Mouse (Mus musculus): Measurements from ENCODE around the gene Eif3g. TPM values are rescaled to one million over a fixed set of nuclear protein-coding genes. Genes with fewer than 3 reads are reported as not detected.

Eif3g gene
- polyA plus RNA-seq, 1 experiment from 2014 or later, result 293 TPM

DNA sequence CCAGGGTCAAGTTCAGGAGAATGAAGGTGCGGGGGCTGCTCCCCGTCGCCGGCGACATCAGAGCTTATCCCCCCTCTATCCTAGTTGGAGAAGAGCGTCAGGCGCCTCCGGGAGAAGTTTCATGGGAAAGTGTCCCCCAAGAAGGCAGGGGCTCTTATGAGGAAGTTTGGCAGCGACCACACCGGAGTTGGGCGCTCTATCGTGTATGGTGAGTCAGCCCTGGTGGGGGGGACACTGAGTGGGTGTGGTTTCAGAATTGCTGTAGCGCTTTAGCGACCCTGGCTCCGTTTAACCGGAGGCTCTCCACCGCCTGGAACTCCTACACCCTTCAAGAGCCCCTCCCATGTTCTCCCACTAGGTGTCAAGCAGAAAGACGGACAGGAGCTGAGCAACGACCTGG lies 29.2 kb downstream of the Eif3g start:
- no peaks in the 10 kb centered on the region for H3K36me3 ChIP-seq (ENCODE audit: control insufficient read depth, insufficient read depth, low read length)
- H3K27ac ChIP-seq (ENCODE audit: low read length), result no peak overlapping the region
- H3K9me3 ChIP-seq (replicated peaks; ENCODE audit: control insufficient read depth, low read length), result no peaks in the 10 kb centered on the region
- H3K9ac ChIP-seq (ENCODE audit: low read length), result peak overlapping the region; percentile 79
- H3K4me1 ChIP-seq (ENCODE audit: control insufficient read depth, insufficient read depth, low read length), result no peaks in the 10 kb centered on the region; the same call in 1 of the 2 replicates
- H3K4me3 ChIP-seq (replicated peaks; ENCODE audit: low read length), result peak overlapping the region; percentile 65
- peak overlapping the region; percentile 76 for H3K4me2 ChIP-seq (ENCODE audit: low read depth, low read length)
- WGBS, result 4% methylated on average over 19 of the region's 19 CpGs
- no peak for ATAC-seq (ENCODE audit: insufficient read depth, low FRiP score)
- H3K27me3 ChIP-seq (ENCODE audit: control insufficient read depth, insufficient read depth, low read length), result peaks cover 10% of the 10 kb centered on the region; the same call in 1 of the 2 replicates

GRCm38 (mm10) chr9:20868448-20869001 lies 29.9 kb downstream of the Eif3g start, which contains the start of gene A230050P20Rik:
Gene A230050P20Rik (plus strand): TSS chr9:20868642.
- H3K9ac ChIP-seq (ENCODE audit: low read length), result peak within 1 kb of the TSS; percentile 79
- 8% methylated on average over 51 of the region's 53 CpGs for WGBS
- H3K27ac ChIP-seq (ENCODE audit: low read length), result no peak within 1 kb of the TSS
- H3K4me2 ChIP-seq (ENCODE audit: low read depth, low read length), result peak within 1 kb of the TSS; percentile 76
- H3K4me1 ChIP-seq (ENCODE audit: control insufficient read depth, insufficient read depth, low read length), result no peaks in the 10 kb centered on the region; the same call in 1 of the 2 replicates
- H3K27me3 ChIP-seq (ENCODE audit: control insufficient read depth, insufficient read depth, low read length), result peaks cover 10% of the 10 kb centered on the region; the same call in 1 of the 2 replicates
- peak within 1 kb of the TSS; percentile 65 for H3K4me3 ChIP-seq (replicated peaks; ENCODE audit: low read length)
- H3K36me3 ChIP-seq (ENCODE audit: control insufficient read depth, insufficient read depth, low read length), result no peaks in the 10 kb centered on the region
- no peaks in the 10 kb centered on the region for H3K9me3 ChIP-seq (replicated peaks; ENCODE audit: control insufficient read depth, low read length)
- ATAC-seq (ENCODE audit: insufficient read depth, low FRiP score), result peak; percentile 66; the same call in 1 of the 2 replicates

GRCm38 (mm10) chr9:20866879-20867278 lies 31.5 kb downstream of the Eif3g start:
- Histone ChIP-seq H3K27ac (ENCODE audit: low read length) (no peak overlapping the region), H3K36me3 (ENCODE audit: control insufficient read depth, insufficient read depth, low read length) (no peaks in the 10 kb centered on the region), H3K9me3 (replicated peaks; ENCODE audit: control insufficient read depth, low read length) (no peaks in the 10 kb centered on the region), H3K4me2 (ENCODE audit: low read depth, low read length) (no peak overlapping the region), H3K27me3 (ENCODE audit: control insufficient read depth, insufficient read depth, low read length) (peaks cover 10% of the 10 kb centered on the region; the same call in 1 of the 2 replicates), H3K4me3 (replicated peaks; ENCODE audit: low read length) (no peak overlapping the region), H3K4me1 (ENCODE audit: control insufficient read depth, insufficient read depth, low read length) (no peaks in the 10 kb centered on the region; the same call in 1 of the 2 replicates), H3K9ac (ENCODE audit: low read length) (no peak overlapping the region)
- ATAC-seq (ENCODE audit: insufficient read depth, low FRiP score), result no peak
- WGBS, result 66% methylated on average over 3 of the region's 3 CpGs

DNA sequence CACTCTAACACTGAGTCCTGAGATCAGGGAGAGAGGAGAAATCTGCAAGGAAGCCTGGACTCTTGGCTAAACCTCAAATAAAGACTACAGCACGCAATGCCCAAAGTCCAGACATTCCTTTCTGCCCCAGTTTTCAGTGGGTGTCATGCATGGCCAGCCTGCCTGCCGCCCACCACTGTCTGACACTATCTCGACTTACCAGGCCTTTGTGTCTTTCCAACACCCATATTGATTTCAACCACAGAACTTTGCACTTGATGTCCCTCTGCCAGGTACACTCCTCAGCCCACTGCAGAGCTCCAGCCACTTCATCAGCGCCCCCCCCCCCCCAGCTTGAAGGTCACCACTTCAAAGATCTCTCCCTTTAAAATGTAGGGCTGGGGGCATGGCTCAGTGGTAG lies 36.2 kb downstream of the Eif3g start:
- ATAC-seq (ENCODE audit: insufficient read depth, low FRiP score), result no peak
- H3K36me3 ChIP-seq (ENCODE audit: control insufficient read depth, insufficient read depth, low read length), result no peaks in the 10 kb centered on the region
- H3K4me2 ChIP-seq (ENCODE audit: low read depth, low read length), result no peak overlapping the region
- no peaks in the 10 kb centered on the region for H3K9me3 ChIP-seq (replicated peaks; ENCODE audit: control insufficient read depth, low read length)
- H3K9ac ChIP-seq (ENCODE audit: low read length), result no peak overlapping the region
- no peaks in the 10 kb centered on the region for H3K27me3 ChIP-seq (ENCODE audit: control insufficient read depth, insufficient read depth, low read length)
- no peak overlapping the region for H3K4me3 ChIP-seq (replicated peaks; ENCODE audit: low read length)
- WGBS, result 55% methylated on average over 4 of the region's 4 CpGs
- H3K27ac ChIP-seq (ENCODE audit: low read length), result no peak overlapping the region
- no peaks in the 10 kb centered on the region for H3K4me1 ChIP-seq (ENCODE audit: control insufficient read depth, insufficient read depth, low read length)

DNA sequence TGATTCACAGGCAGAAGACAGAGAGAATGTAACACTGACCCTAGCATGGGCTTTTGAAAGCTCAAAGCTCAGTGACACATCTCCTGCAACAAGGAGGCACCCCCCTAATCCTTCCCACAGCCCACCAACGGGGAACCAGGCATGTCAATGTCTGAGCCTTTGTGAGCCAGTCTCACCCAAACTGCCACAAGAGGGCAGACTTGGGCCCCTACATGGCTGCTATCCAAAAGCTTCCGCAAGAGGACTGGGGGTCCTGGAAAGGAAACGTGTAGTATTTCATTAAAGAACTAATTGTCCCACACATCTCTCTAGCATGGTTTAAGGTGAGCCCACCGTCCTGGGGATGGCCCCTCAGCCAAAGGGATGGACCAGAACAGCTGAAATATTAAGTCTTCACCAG lies 36.6 kb downstream of the Eif3g start:
- no peak overlapping the region for H3K4me2 ChIP-seq (ENCODE audit: low read depth, low read length)
- WGBS, result 9% methylated on average over 4 of the region's 4 CpGs
- H3K9ac ChIP-seq (ENCODE audit: low read length), result no peak overlapping the region
- H3K4me1 ChIP-seq (ENCODE audit: control insufficient read depth, insufficient read depth, low read length), result no peaks in the 10 kb centered on the region
- H3K4me3 ChIP-seq (replicated peaks; ENCODE audit: low read length), result no peak overlapping the region
- no peak for ATAC-seq (ENCODE audit: insufficient read depth, low FRiP score)
- H3K9me3 ChIP-seq (replicated peaks; ENCODE audit: control insufficient read depth, low read length), result no peaks in the 10 kb centered on the region
- no peaks in the 10 kb centered on the region for H3K36me3 ChIP-seq (ENCODE audit: control insufficient read depth, insufficient read depth, low read length)
- H3K27ac ChIP-seq (ENCODE audit: low read length), result no peak overlapping the region
- no peaks in the 10 kb centered on the region for H3K27me3 ChIP-seq (ENCODE audit: control insufficient read depth, insufficient read depth, low read length)

- Histone ChIP-seq H3K9ac (ENCODE audit: low read length) (no peak overlapping the region), H3K36me3 (ENCODE audit: control insufficient read depth, insufficient read depth, low read length) (no peaks in the 10 kb centered on the region), H3K4me1 (ENCODE audit: control insufficient read depth, insufficient read depth, low read length) (no peaks in the 10 kb centered on the region), H3K9me3 (replicated peaks; ENCODE audit: control insufficient read depth, low read length) (no peaks in the 10 kb centered on the region), H3K27me3 (ENCODE audit: control insufficient read depth, insufficient read depth, low read length) (no peaks in the 10 kb centered on the region), H3K4me3 (replicated peaks; ENCODE audit: low read length) (no peak overlapping the region), H3K4me2 (ENCODE audit: low read depth, low read length) (no peak overlapping the region), H3K27ac (ENCODE audit: low read length) (no peak overlapping the region)
- 45% methylated on average over 6 of the region's 6 CpGs for WGBS
- no peak for ATAC-seq (ENCODE audit: insufficient read depth, low FRiP score)
Observed at GRCm38 (mm10) chr9:20859926-20860325, 38.5 kb downstream of the Eif3g start.

GRCm38 (mm10) chr9:20857131-20857530 lies 41.3 kb downstream of the Eif3g start:
- Histone ChIP-seq H3K36me3 (ENCODE audit: control insufficient read depth, insufficient read depth, low read length) (no peaks in the 10 kb centered on the region), H3K4me1 (ENCODE audit: control insufficient read depth, insufficient read depth, low read length) (no peaks in the 10 kb centered on the region), H3K4me3 (replicated peaks; ENCODE audit: low read length) (no peak overlapping the region), H3K9ac (ENCODE audit: low read length) (no peak overlapping the region), H3K9me3 (replicated peaks; ENCODE audit: control insufficient read depth, low read length) (no peaks in the 10 kb centered on the region), H3K27me3 (ENCODE audit: control insufficient read depth, insufficient read depth, low read length) (no peaks in the 10 kb centered on the region), H3K4me2 (ENCODE audit: low read depth, low read length) (no peak overlapping the region), H3K27ac (ENCODE audit: low read length) (no peak overlapping the region)
- 0 out of 2 replicates have a peak, but pooled peaks have one; percentile 17 for ATAC-seq (ENCODE audit: insufficient read depth, low FRiP score)
- WGBS, result 11% methylated on average over 6 of the region's 6 CpGs

GRCm38 (mm10) chr9:20850179-20850578 lies 48.2 kb downstream of the Eif3g start:
- no peak overlapping the region for H3K4me2 ChIP-seq (ENCODE audit: low read depth, low read length)
- no peak overlapping the region for H3K4me3 ChIP-seq (replicated peaks; ENCODE audit: low read length)
- no peak for ATAC-seq (ENCODE audit: insufficient read depth, low FRiP score)
- H3K4me1 ChIP-seq (ENCODE audit: control insufficient read depth, insufficient read depth, low read length), result no peaks in the 10 kb centered on the region
- H3K27me3 ChIP-seq (ENCODE audit: control insufficient read depth, insufficient read depth, low read length), result no peaks in the 10 kb centered on the region
- no peak overlapping the region for H3K27ac ChIP-seq (ENCODE audit: low read length)
- no peaks in the 10 kb centered on the region for H3K36me3 ChIP-seq (ENCODE audit: control insufficient read depth, insufficient read depth, low read length)
- WGBS, result 81% methylated on average over 2 of the region's 2 CpGs
- no peak overlapping the region for H3K9ac ChIP-seq (ENCODE audit: low read length)
- H3K9me3 ChIP-seq (replicated peaks; ENCODE audit: control insufficient read depth, low read length), result no peaks in the 10 kb centered on the region

Data from stomach, embryonic 16.5 days (tissue).